Mouse (Mus musculus) forebrain, embryonic 15.5 days (tissue): ENCODE measurements at regions not wholly inside any gene's neighbourhood (a gene's known extent, or its start where the extent isn't known, plus 50 kb on each side); places are given as distances from the start of the nearest gene placed in this dataset.

Experiments
- ATAC-seq: fragments of 200-750 bp; cut with Nextera tagmentation; replicated peaks from 2 replicates; pipeline ENCODE4 v1.8.0; 2017; ENCODE audit warnings: mild to moderate bottlenecking, moderate TSS enrichment, moderate library complexity
- H3K27ac ChIP-seq: fragments of 300-500 bp; sonication (generic); replicated peaks from 2 replicates; pipeline ENCODE4 v1.5.1; 2015; ENCODE audit warnings: mild to moderate bottlenecking, inconsistent platforms
- H3K27me3 ChIP-seq: fragments of 300-500 bp; sonication (generic); 2 replicates; pipeline ENCODE4 v1.6.1; 2015; ENCODE audit warnings: inconsistent platforms
- H3K36me3 ChIP-seq: fragments of 300-500 bp; sonication (generic); 2 replicates; pipeline ENCODE4 v1.6.1; 2015; ENCODE audit warnings: mild to moderate bottlenecking, inconsistent platforms
- H3K4me1 ChIP-seq: fragments of 300-500 bp; sonication (generic); 2 replicates; pipeline ENCODE4 v1.6.1; 2015; ENCODE audit warnings: inconsistent platforms
- H3K4me2 ChIP-seq: fragments of 300-500 bp; sonication (generic); replicated peaks from 2 replicates; pipeline ENCODE4 v1.6.1; 2015; ENCODE audit warnings: mild to moderate bottlenecking, inconsistent platforms
- H3K4me3 ChIP-seq: fragments of 300-500 bp; sonication (generic); 2 replicates; pipeline ENCODE4 v1.5.1; 2015; ENCODE audit warnings: mild to moderate bottlenecking, inconsistent platforms
- H3K9ac ChIP-seq: fragments of 300-500 bp; sonication (generic); replicated peaks from 2 replicates; pipeline ENCODE4 v1.6.1; 2015; ENCODE audit warnings: mild to moderate bottlenecking, inconsistent platforms
- H3K9me3 ChIP-seq: fragments of 300-500 bp; sonication (generic); 2 replicates; pipeline ENCODE4 v1.6.1; 2016; ENCODE audit warnings: inconsistent platforms
- WGBS: fragments of 180-500 bp; shearing (Covaris S2); methylation state at CpG from one replicate; pipeline ENCODE4 v1.1.7; 2015; ENCODE audit warnings: mixed read lengths; 5-methylcytosine and 5-hydroxymethylcytosine counted together

- peak overlapping the region; percentile 90 for H3K9ac ChIP-seq
- H3K36me3 ChIP-seq, result no peaks in the 10 kb centered on the region
- peak overlapping the region; percentile 70 for H3K4me3 ChIP-seq
- WGBS, result under 1% methylated on average over 54 of the region's 54 CpGs
- ATAC-seq, result peak; percentile 79
- peak overlapping the region; percentile 99 for H3K27ac ChIP-seq
- H3K4me2 ChIP-seq, result peak overlapping the region; percentile 90
- no peaks in the 10 kb centered on the region for H3K27me3 ChIP-seq
- no peaks in the 10 kb centered on the region for H3K9me3 ChIP-seq
- H3K4me1 ChIP-seq, result peaks cover 39% of the 10 kb centered on the region
Observed at GRCm38 (mm10) chr13:54303071-54303924, 67.9 kb upstream of the Cplx2 start.

GRCm38 (mm10) chr13:54304251-54304650 is 66.9 kb upstream of the Cplx2 start:
- 48% methylated on average over 5 of the region's 5 CpGs for WGBS
- Histone ChIP-seq H3K36me3 (no peaks in the 10 kb centered on the region), H3K4me1 (peaks cover 47% of the 10 kb centered on the region), H3K9me3 (no peaks in the 10 kb centered on the region), H3K9ac (no peak overlapping the region), H3K27ac (peak overlapping the region; percentile 99), H3K4me3 (no peak overlapping the region), H3K27me3 (no peaks in the 10 kb centered on the region), H3K4me2 (peak overlapping the region; percentile 90; the same call in 1 of the 2 replicates)
- ATAC-seq, result no peak

- Histone ChIP-seq H3K4me1 (peaks cover 51% of the 10 kb centered on the region), H3K27me3 (no peaks in the 10 kb centered on the region), H3K27ac (peak overlapping the region; percentile 91), H3K4me2 (no peak overlapping the region), H3K9me3 (no peaks in the 10 kb centered on the region), H3K9ac (no peak overlapping the region), H3K4me3 (no peak overlapping the region), H3K36me3 (no peaks in the 10 kb centered on the region; the same call in 1 of the 2 replicates)
- WGBS, result 26% methylated on average over 2 of the region's 2 CpGs
- no peak for ATAC-seq
Observed at GRCm38 (mm10) chr13:54308591-54308990, 62.6 kb upstream of the Cplx2 start.

- H3K4me1 ChIP-seq, result peaks cover 43% of the 10 kb centered on the region
Observed at GRCm38 (mm10) chr13:54309354-54309753, 61.8 kb upstream of the Cplx2 start.

GRCm38 (mm10) chr13:54310144-54310543 is 61.0 kb upstream of the Cplx2 start:
- no peaks in the 10 kb centered on the region for H3K9me3 ChIP-seq
- no peak overlapping the region for H3K4me2 ChIP-seq
- no peak for ATAC-seq
- peaks cover 41% of the 10 kb centered on the region for H3K4me1 ChIP-seq
- WGBS, result 57% methylated on average over 4 of the region's 4 CpGs
- H3K4me3 ChIP-seq, result no peak overlapping the region
- peak overlapping the region; percentile 91 for H3K27ac ChIP-seq
- H3K36me3 ChIP-seq, result no peaks in the 10 kb centered on the region; the same call in 1 of the 2 replicates
- no peak overlapping the region for H3K9ac ChIP-seq
- no peaks in the 10 kb centered on the region for H3K27me3 ChIP-seq

More at GRCm38 (mm10) chr13:54309354-54309753, 61.8 kb upstream of the Cplx2 start:
- peak; percentile 78 for ATAC-seq
- WGBS, result 6% methylated on average over 5 of the region's 5 CpGs
- Histone ChIP-seq H3K9me3 (no peaks in the 10 kb centered on the region), H3K27ac (peak overlapping the region; percentile 91), H3K4me2 (no peak overlapping the region), H3K27me3 (no peaks in the 10 kb centered on the region), H3K4me3 (no peak overlapping the region), H3K9ac (no peak overlapping the region), H3K36me3 (no peaks in the 10 kb centered on the region; the same call in 1 of the 2 replicates)

GRCm38 (mm10) chr13:54311327-54312026 is 59.7 kb upstream of the Cplx2 start:
- no peaks in the 10 kb centered on the region; the same call in 1 of the 2 replicates for H3K36me3 ChIP-seq
- 86% methylated on average over 4 of the region's 4 CpGs for WGBS
- ATAC-seq, result no peak
- no peak overlapping the region for H3K4me3 ChIP-seq
- peaks cover 37% of the 10 kb centered on the region for H3K4me1 ChIP-seq
- no peak overlapping the region for H3K9ac ChIP-seq
- no peaks in the 10 kb centered on the region for H3K27me3 ChIP-seq
- H3K27ac ChIP-seq, result no peak overlapping the region
- H3K9me3 ChIP-seq, result no peaks in the 10 kb centered on the region
- H3K4me2 ChIP-seq, result no peak overlapping the region

GRCm38 (mm10) chr13:54312405-54313185 is 58.6 kb upstream of the Cplx2 start:
- H3K9me3 ChIP-seq, result no peaks in the 10 kb centered on the region
- H3K9ac ChIP-seq, result no peak overlapping the region
- WGBS, result 80% methylated on average over 18 of the region's 18 CpGs
- no peak overlapping the region for H3K4me3 ChIP-seq
- H3K27me3 ChIP-seq, result no peaks in the 10 kb centered on the region
- ATAC-seq, result no peak
- H3K4me2 ChIP-seq, result no peak overlapping the region
- peaks cover 33% of the 10 kb centered on the region for H3K4me1 ChIP-seq
- H3K27ac ChIP-seq, result no peak overlapping the region
- no peaks in the 10 kb centered on the region; the same call in 1 of the 2 replicates for H3K36me3 ChIP-seq

- Histone ChIP-seq H3K4me3 (no peak overlapping the region), H3K4me1 (peaks cover 9% of the 10 kb centered on the region), H3K4me2 (no peak overlapping the region), H3K9me3 (no peaks in the 10 kb centered on the region), H3K27me3 (no peaks in the 10 kb centered on the region), H3K36me3 (no peaks in the 10 kb centered on the region; the same call in 1 of the 2 replicates), H3K27ac (no peak overlapping the region), H3K9ac (no peak overlapping the region)
- ATAC-seq, result no peak
- WGBS, result 92% methylated on average over 3 of the region's 3 CpGs
Observed at GRCm38 (mm10) chr13:54315333-54315732, 55.8 kb upstream of the Cplx2 start.

- WGBS, result 92% methylated on average over 6 of the region's 6 CpGs
- no peak overlapping the region for H3K27ac ChIP-seq
- no peaks in the 10 kb centered on the region for H3K9me3 ChIP-seq
- H3K4me2 ChIP-seq, result no peak overlapping the region
- no peaks in the 10 kb centered on the region; the same call in 1 of the 2 replicates for H3K36me3 ChIP-seq
- no peak for ATAC-seq
- no peaks in the 10 kb centered on the region; the same call in 1 of the 2 replicates for H3K4me1 ChIP-seq
- H3K9ac ChIP-seq, result no peak overlapping the region
- H3K27me3 ChIP-seq, result no peaks in the 10 kb centered on the region
- H3K4me3 ChIP-seq, result no peak overlapping the region
Observed at GRCm38 (mm10) chr13:54316907-54317306, 54.2 kb upstream of the Cplx2 start.

GRCm38 (mm10) chr13:54318161-54318560 is 53.0 kb upstream of the Cplx2 start:
- H3K4me1 ChIP-seq, result 0 out of 2 replicates have a peak, but pooled peaks cover 5% of the 10 kb centered on the region
- H3K27me3 ChIP-seq, result no peaks in the 10 kb centered on the region
- H3K9ac ChIP-seq, result no peak overlapping the region
- 98% methylated on average over 4 of the region's 4 CpGs for WGBS
- no peaks in the 10 kb centered on the region for H3K9me3 ChIP-seq
- H3K4me2 ChIP-seq, result no peak overlapping the region
- no peak overlapping the region for H3K27ac ChIP-seq
- H3K4me3 ChIP-seq, result no peak overlapping the region
- no peak for ATAC-seq
- no peaks in the 10 kb centered on the region for H3K36me3 ChIP-seq

- ATAC-seq, result no peak
- Histone ChIP-seq H3K27me3 (no peaks in the 10 kb centered on the region), H3K4me3 (no peak overlapping the region), H3K36me3 (no peaks in the 10 kb centered on the region), H3K27ac (no peak overlapping the region), H3K4me2 (no peak overlapping the region), H3K9ac (no peak overlapping the region), H3K4me1 (peaks cover 7% of the 10 kb centered on the region), H3K9me3 (no peaks in the 10 kb centered on the region)
- 89% methylated on average over 5 of the region's 5 CpGs for WGBS
Observed at GRCm38 (mm10) chr13:54318601-54319000, 52.5 kb upstream of the Cplx2 start.
